Mouse (Mus musculus) MN1 (cell line): ENCODE results near the gene Nek6.

ENCODE experiments used
- DNase-seq: peaks from one replicate; pipeline ENCODE4 v3.0.0-alpha.2; 2016; ENCODE audit warnings: low spot score

The Nek6 gene

GRCm38 (mm10) chr2:38509004-38509719 lies 2.3 kb upstream of the Nek6 start:
- no peak for DNase-seq

- DNase-seq, result peak; percentile 54
These were observed 1.3 kb upstream of the Nek6 start for GRCm38 (mm10) chr2:38510120-38510519.

- peak; percentile 25 for DNase-seq
These were observed 1.1 kb downstream of the Nek6 start for GRCm38 (mm10) chr2:38512308-38513182.

GRCm38 (mm10) chr2:38513183-38513529 lies 1.7 kb downstream of the Nek6 start:
- no peak for DNase-seq

GRCm38 (mm10) chr2:38514411-38514810 lies 3.0 kb downstream of the Nek6 start:
- DNase-seq, result no peak

- DNase-seq, result no peak
These were observed 4.0 kb downstream of the Nek6 start for GRCm38 (mm10) chr2:38515446-38515845.

GRCm38 (mm10) chr2:38516471-38516870 lies 5.0 kb downstream of the Nek6 start:
- DNase-seq, result no peak

GRCm38 (mm10) chr2:38517045-38517444 lies 5.6 kb downstream of the Nek6 start:
- no peak for DNase-seq

GRCm38 (mm10) chr2:38518719-38519118 lies 7.3 kb downstream of the Nek6 start:
- DNase-seq, result no peak

- no peak for DNase-seq
These were observed 8.5 kb downstream of the Nek6 start for GRCm38 (mm10) chr2:38519934-38520333.

GRCm38 (mm10) chr2:38521618-38522017 lies 10.2 kb downstream of the Nek6 start:
- no peak for DNase-seq

GRCm38 (mm10) chr2:38522354-38522753 lies 10.9 kb downstream of the Nek6 start:
- DNase-seq, result no peak

GRCm38 (mm10) chr2:38523781-38524445 lies 12.5 kb downstream of the Nek6 start:
- no peak for DNase-seq

- no peak for DNase-seq
These were observed 13.6 kb downstream of the Nek6 start for GRCm38 (mm10) chr2:38525034-38525433.

- DNase-seq, result no peak
These were observed 18.2 kb downstream of the Nek6 start for GRCm38 (mm10) chr2:38529582-38530152.

- peak; percentile 15 for DNase-seq
These were observed 19.5 kb downstream of the Nek6 start for GRCm38 (mm10) chr2:38530955-38531381.

- no peak for DNase-seq
These were observed 21.9 kb downstream of the Nek6 start for GRCm38 (mm10) chr2:38533322-38533721.

GRCm38 (mm10) chr2:38533767-38534166 lies 22.3 kb downstream of the Nek6 start:
- DNase-seq, result no peak

- DNase-seq, result no peak
These were observed 22.9 kb downstream of the Nek6 start for GRCm38 (mm10) chr2:38534241-38534940.

GRCm38 (mm10) chr2:38535051-38535450 lies 23.6 kb downstream of the Nek6 start:
- no peak for DNase-seq

- DNase-seq, result no peak
These were observed 24.2 kb downstream of the Nek6 start for GRCm38 (mm10) chr2:38535521-38536220.
